Mouse (Mus musculus) ES-E14 (cell line): ENCODE measurements around the gene Cab39. TPM values are rescaled to one million over a fixed set of nuclear protein-coding genes. Genes with fewer than 3 reads are reported as not detected.

Experiments
- DNase-seq: peaks from one replicate; pipeline ENCODE4 v3.0.0-alpha.2; 2013; ENCODE audit warnings: low read depth, low spot score
- H3K27ac ChIP-seq: 2 replicates; pipeline ENCODE4 v1.5.1; 2012; ENCODE audit warnings: low read depth, mild to moderate bottlenecking, low read length, moderate library complexity, mixed read lengths; ENCODE audit not compliant: poor library complexity, insufficient read depth, severe bottlenecking
- H3K36me3 ChIP-seq: 2 replicates; pipeline ENCODE4 v1.6.1; 2012; ENCODE audit warnings: mild to moderate bottlenecking, low read length, moderate library complexity, mixed read lengths; ENCODE audit not compliant: control insufficient read depth, poor library complexity, insufficient read depth, severe bottlenecking
- H3K4me1 ChIP-seq, 2 experiments: fragments of 150-350 bp in 1 of 2; sonication (generic) in 1 of 2; 2 replicates each; pipeline ENCODE4 v1.6.1; 2012; ENCODE audit warnings: low read length in 2 of 2, mild to moderate bottlenecking in 1 of 2, mixed read lengths in 1 of 2; ENCODE audit not compliant: control insufficient read depth in 2 of 2, insufficient read depth in 2 of 2, poor library complexity in 1 of 2
- H3K4me3 ChIP-seq, 2 experiments: fragments of 150-350 bp in 1 of 2; sonication (generic) in 1 of 2; 2 replicates each; pipeline ENCODE4 v1.5.1; 2012; ENCODE audit warnings: low read length in 2 of 2, low read depth in 1 of 2, mild to moderate bottlenecking in 1 of 2, mixed read lengths in 1 of 2; ENCODE audit not compliant: insufficient read depth in 1 of 2, poor library complexity in 1 of 2, severe bottlenecking in 1 of 2
- H3K9ac ChIP-seq: 2 replicates; pipeline ENCODE4 v1.6.1; 2012; ENCODE audit warnings: low read depth, mild to moderate bottlenecking, low read length, mixed read lengths; ENCODE audit not compliant: poor library complexity, insufficient read depth, severe bottlenecking
- H3K9me3 ChIP-seq: fragments of 150-350 bp; sonication (generic); 2 replicates; pipeline ENCODE4 v1.6.1; 2012; ENCODE audit warnings: low read depth, mild to moderate bottlenecking, low read length; ENCODE audit not compliant: control insufficient read depth, insufficient read depth
- CHD2 ChIP-seq: IDR thresholded peaks from 2 replicates; pipeline ENCODE4 v1.6.1; 2014; ENCODE audit warnings: mild to moderate bottlenecking, low read depth, low read length, inconsistent platforms
- HCFC1 ChIP-seq: IDR thresholded peaks from 2 replicates; pipeline ENCODE4 v1.6.1; 2012; ENCODE audit warnings: low read length, inconsistent platforms, borderline replicate concordance; ENCODE audit not compliant: insufficient read depth
- MAFK ChIP-seq: IDR thresholded peaks from 2 replicates; pipeline ENCODE4 v1.6.1; 2014; ENCODE audit warnings: mild to moderate bottlenecking, low read depth, low read length, inconsistent platforms; ENCODE audit not compliant: insufficient read depth
- ZC3H11A ChIP-seq: IDR thresholded peaks from 2 replicates; pipeline ENCODE4 v1.6.1; 2012; ENCODE audit warnings: low read depth, mild to moderate bottlenecking, inconsistent platforms, low read length, borderline replicate concordance
- ZNF384 ChIP-seq: IDR thresholded peaks from 2 replicates; pipeline ENCODE4 v1.6.1; 2012; ENCODE audit warnings: low read depth, low read length, inconsistent platforms
- in situ Hi-C, 2 experiments: fragments of 600-800 bp; cut with MboI; formaldehyde crosslinking; loops; one replicate each; pipeline ENCODE4 v1.15.1; 2025; ENCODE audit warnings: low sequenced_read_pairs in 2 of 2, inconsistent platforms in 1 of 2; ENCODE audit not compliant: unreplicated experiment in 2 of 2
- total RNA-seq: library from RNA; depleted of rRNA; stranded (reverse); fragments of 300-350 nt; gene quantifications from 2 replicates; pipeline ENCODE4 v1.2.3, GENCODE M21; 2012

Cab39 gene
- total RNA-seq, 1 experiment: 51.9 TPM

- H3K9me3 ChIP-seq: no peaks in the 10 kb centered on the region
- no peak for DNase-seq
- H3K27ac ChIP-seq: no peak overlapping the region
- TF ChIP-seq CHD2: no peak
- no peak for TF ChIP-seq ZC3H11A
- TF ChIP-seq MAFK: no peak
- no peak for TF ChIP-seq ZNF384
- no peak for TF ChIP-seq HCFC1
- no peaks in the 10 kb centered on the region for H3K36me3 ChIP-seq
- H3K4me3 ChIP-seq: no peak overlapping the region
- in situ Hi-C loops: no loop called here
- H3K9ac ChIP-seq: no peak overlapping the region
- H3K4me1 ChIP-seq: peaks cover 0 to 2% of the 10 kb centered on the region in 2 experiments; a peak in 1 of 4 replicates
These were observed 42.6 kb upstream of the Cab39 start for GRCm38 (mm10) chr1:85750650-85751049.

- no peaks in the 10 kb centered on the region for H3K9me3 ChIP-seq
- TF ChIP-seq HCFC1: no peak
- TF ChIP-seq ZNF384: no peak
- TF ChIP-seq ZC3H11A: no peak
- no peak for TF ChIP-seq CHD2
- H3K9ac ChIP-seq: no peak overlapping the region
- no peaks in the 10 kb centered on the region for H3K36me3 ChIP-seq
- in situ Hi-C loops: no loop called here
- H3K27ac ChIP-seq: no peak overlapping the region
- DNase-seq: no peak
- peaks cover 0 to 2% of the 10 kb centered on the region in 2 experiments; a peak in 1 of 4 replicates for H3K4me1 ChIP-seq
- H3K4me3 ChIP-seq: no peak overlapping the region
These were observed 41.7 kb upstream of the Cab39 start for GRCm38 (mm10) chr1:85751494-85751893.

- Histone ChIP-seq H3K27ac (no peak overlapping the region), H3K36me3 (no peaks in the 10 kb centered on the region), H3K9ac (no peak overlapping the region), H3K9me3 (no peaks in the 10 kb centered on the region), H3K4me1 (peaks cover 0 to 4% of the 10 kb centered on the region in 2 experiments; a peak in 1 of 4 replicates), H3K4me3 (no peak overlapping the region)
- in situ Hi-C loops: no loop called here
- no peak for TF ChIP-seq ZC3H11A
- no peak for DNase-seq
These were observed 41.1 kb upstream of the Cab39 start for GRCm38 (mm10) chr1:85751932-85752680.

- peak overlapping the region in 1 of 2 experiments; percentile 24; a peak in 1 of 4 replicates for H3K4me3 ChIP-seq
- TF ChIP-seq ZNF384: no peak
- TF ChIP-seq ZC3H11A: no peak
- no peak for TF ChIP-seq MAFK
- TF ChIP-seq CHD2: no peak
- TF ChIP-seq HCFC1: no peak
- no peak for DNase-seq
- no peak overlapping the region for H3K27ac ChIP-seq
- peaks cover 2 to 8% of the 10 kb centered on the region in 2 experiments; a peak in 2 of 4 replicates for H3K4me1 ChIP-seq
- no peaks in the 10 kb centered on the region for H3K36me3 ChIP-seq
- H3K9ac ChIP-seq: no peak overlapping the region
- in situ Hi-C loops: no loop called here
- no peaks in the 10 kb centered on the region for H3K9me3 ChIP-seq
These were observed 35.6 kb upstream of the Cab39 start for GRCm38 (mm10) chr1:85757531-85758230.
